Mouse (Mus musculus): ENCODE measurements at regions not wholly inside any gene's neighbourhood (a gene's known extent, or its start where the extent isn't known, plus 50 kb on each side); places are given as distances from the start of the nearest gene placed in this dataset.
A peak's percentile ranks its signal among the peaks of the same experiment; 100 is the strongest.

- DNase-seq = no peak
Measured at GRCm38 (mm10) chr7:69998756-69999155, 367.8 kb downstream of the Nr2f2 start.

GRCm38 (mm10) chr7:69994540-69995303, 371.8 kb downstream of the Nr2f2 start:
- DNase-seq = no peak

- peak; percentile 4 for DNase-seq
Measured at GRCm38 (mm10) chr7:69992383-69993327, 373.9 kb downstream of the Nr2f2 start.

GRCm38 (mm10) chr7:69991982-69992381, 374.6 kb downstream of the Nr2f2 start:
- DNase-seq = no peak

GRCm38 (mm10) chr7:69988704-69989103, 377.8 kb downstream of the Nr2f2 start:
- DNase-seq = no peak

- no peak for DNase-seq
Measured at GRCm38 (mm10) chr7:69981301-69981700, 385.2 kb downstream of the Nr2f2 start.

- DNase-seq = no peak
Measured at GRCm38 (mm10) chr7:69976369-69976768, 390.2 kb downstream of the Nr2f2 start.

GRCm38 (mm10) chr7:69964002-69964401, 402.5 kb downstream of the Nr2f2 start:
- no peak for DNase-seq

- no peak for DNase-seq
Measured at GRCm38 (mm10) chr7:69950221-69950670, 416.3 kb downstream of the Nr2f2 start.

GRCm38 (mm10) chr7:69949647-69950121, 416.9 kb downstream of the Nr2f2 start:
- peak; percentile 4 for DNase-seq

GRCm38 (mm10) chr7:69946396-69946795, 420.1 kb downstream of the Nr2f2 start:
- no peak for DNase-seq

- DNase-seq = no peak
Measured at GRCm38 (mm10) chr7:69941881-69942280, 424.7 kb downstream of the Nr2f2 start.

GRCm38 (mm10) chr7:69925261-69925660, 441.3 kb downstream of the Nr2f2 start:
- DNase-seq = peak; percentile 27

GRCm38 (mm10) chr7:69924551-69924950, 442.0 kb downstream of the Nr2f2 start:
- peak; percentile 45 for DNase-seq

- DNase-seq = no peak
Measured at GRCm38 (mm10) chr7:69911760-69912159, 454.8 kb downstream of the Nr2f2 start.

GRCm38 (mm10) chr7:69890503-69891061, 476.0 kb downstream of the Nr2f2 start:
- no peak for DNase-seq

- DNase-seq = no peak
Measured at GRCm38 (mm10) chr7:69888251-69888650, 478.3 kb downstream of the Nr2f2 start.

GRCm38 (mm10) chr7:69877031-69877430, 489.5 kb downstream of the Nr2f2 start:
- DNase-seq = no peak

GRCm38 (mm10) chr7:69865801-69866200, 500.7 kb downstream of the Nr2f2 start:
- no peak for DNase-seq

- DNase-seq = no peak
Measured at GRCm38 (mm10) chr7:69844631-69845324, 521.8 kb downstream of the Nr2f2 start.

- DNase-seq = no peak
Measured at GRCm38 (mm10) chr7:69837379-69837778, 529.2 kb downstream of the Nr2f2 start.

GRCm38 (mm10) chr7:69827251-69827650, 539.3 kb downstream of the Nr2f2 start:
- DNase-seq = no peak
